Mouse (Mus musculus): ENCODE measurements around the gene A930009A15Rik. TPM values are rescaled to one million over a fixed set of nuclear protein-coding genes. Genes with fewer than 3 reads are reported as not detected.

Gene A930009A15Rik
- polyA plus RNA-seq, 1 experiment from 2014 or later, result not detected

DNA sequence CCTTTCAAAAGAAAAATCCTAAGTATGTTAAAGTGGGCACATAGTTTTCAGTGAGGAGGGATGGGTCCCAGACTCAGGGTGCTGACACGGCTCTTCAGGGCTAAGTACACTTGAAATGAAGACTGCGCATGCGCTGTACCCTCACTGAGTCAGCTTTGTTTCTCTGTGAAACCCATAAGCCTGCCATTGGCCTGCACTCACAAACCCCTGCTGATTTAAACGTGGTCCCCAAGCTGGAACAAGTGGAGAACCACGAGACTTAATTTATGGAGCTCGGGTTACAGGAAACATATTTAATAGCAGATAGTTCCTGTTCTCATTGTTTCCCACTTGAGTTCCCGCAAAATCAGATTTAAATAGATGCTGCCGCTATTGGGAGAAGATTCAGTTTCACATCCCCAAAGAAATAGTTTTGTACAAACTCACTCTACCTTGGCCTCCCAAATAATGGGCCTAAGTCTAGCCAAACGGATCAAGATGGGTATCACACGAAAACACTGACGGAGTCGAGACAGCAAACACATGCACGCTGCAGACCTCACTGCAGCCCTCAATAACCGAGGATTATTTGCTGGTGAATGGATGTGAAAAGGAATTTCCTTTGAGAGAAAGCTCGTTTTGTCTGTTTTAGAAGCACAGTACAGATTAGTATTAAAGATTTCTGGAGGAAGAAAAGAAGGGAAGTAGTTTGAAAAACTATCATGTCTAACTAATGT, 54.3 kb downstream of the A930009A15Rik start:
- 57% methylated on average over 15 of the region's 15 CpGs for WGBS
- Histone ChIP-seq H3K27me3 (ENCODE audit: insufficient read depth, low read length) (no peaks in the 10 kb centered on the region), H3K36me3 (ENCODE audit: insufficient read depth) (no peaks in the 10 kb centered on the region), H3K9ac (no peak overlapping the region), H3K27ac (ENCODE audit: low read depth) (no peak overlapping the region), H3K4me3 (ENCODE audit: low read depth, low read length) (no peak overlapping the region), H3K4me2 (no peak overlapping the region), H3K4me1 (ENCODE audit: insufficient read depth) (no peaks in the 10 kb centered on the region), H3K9me3 (ENCODE audit: low read depth, low read length) (no peaks in the 10 kb centered on the region)
- ATAC-seq (ENCODE audit: insufficient read depth) (peak; percentile 83; the same call in 1 of the 2 replicates), DNase-seq (peak; percentile 76)
- no peak for TF ChIP-seq CTCF (IDR thresholded peaks at IDR 0.05; ENCODE audit: low read depth)

- Histone ChIP-seq H3K4me2 (no peak overlapping the region), H3K27ac (ENCODE audit: low read depth) (no peak overlapping the region), H3K4me1 (ENCODE audit: insufficient read depth) (no peaks in the 10 kb centered on the region), H3K4me3 (ENCODE audit: low read depth, low read length) (no peak overlapping the region), H3K27me3 (ENCODE audit: insufficient read depth, low read length) (no peaks in the 10 kb centered on the region), H3K9ac (no peak overlapping the region), H3K9me3 (ENCODE audit: low read depth, low read length) (no peaks in the 10 kb centered on the region), H3K36me3 (ENCODE audit: insufficient read depth) (no peaks in the 10 kb centered on the region)
- WGBS, result 74% methylated on average over 2 of the region's 2 CpGs
- no peak for TF ChIP-seq CTCF (IDR thresholded peaks at IDR 0.05; ENCODE audit: low read depth)
- no peak for ATAC-seq (ENCODE audit: insufficient read depth)
- DNase-seq, result no peak
These were observed 55.2 kb downstream of the A930009A15Rik start for GRCm38 (mm10) chr10:115624957-115625356.

- 86% methylated on average over 6 of the region's 6 CpGs for WGBS
- Histone ChIP-seq H3K4me3 (ENCODE audit: low read depth, low read length) (no peak overlapping the region), H3K27me3 (ENCODE audit: insufficient read depth, low read length) (no peaks in the 10 kb centered on the region), H3K4me1 (ENCODE audit: insufficient read depth) (no peaks in the 10 kb centered on the region), H3K9me3 (ENCODE audit: low read depth, low read length) (no peaks in the 10 kb centered on the region), H3K27ac (ENCODE audit: low read depth) (no peak overlapping the region), H3K36me3 (ENCODE audit: insufficient read depth) (no peaks in the 10 kb centered on the region), H3K9ac (no peak overlapping the region), H3K4me2 (no peak overlapping the region)
- no peak for DNase-seq
- no peak for TF ChIP-seq CTCF (IDR thresholded peaks at IDR 0.05; ENCODE audit: low read depth)
- ATAC-seq (ENCODE audit: insufficient read depth), result no peak
These were observed 56.9 kb downstream of the A930009A15Rik start for GRCm38 (mm10) chr10:115626678-115627077.

Other genes starting within 250 kb of the A930009A15Rik start
- 28.5 and 30.1 TPM in 2 replicates for gene Tmem19, start 207.5 kb upstream of the A930009A15Rik start, polyA plus RNA-seq (2014; fragmentation: Nextera tagmentation; extraction: Ambion mirVana)
- gene Thap2, start 185.5 kb upstream of the A930009A15Rik start, polyA plus RNA-seq (2014; fragmentation: Nextera tagmentation; extraction: Ambion mirVana), result 17.3 and 19.0 TPM in 2 replicates
- 22.7 and 23.1 TPM in 2 replicates for gene Zfc3h1, start 185.0 kb upstream of the A930009A15Rik start, polyA plus RNA-seq (2014; fragmentation: Nextera tagmentation; extraction: Ambion mirVana)
- gene Lgr5, start 17.8 kb downstream of the A930009A15Rik start, polyA plus RNA-seq (2014; fragmentation: Nextera tagmentation; extraction: Ambion mirVana), result 2.4 and 3.5 TPM in 2 replicates
- 47.7 and 54.4 TPM in 2 replicates for gene Tspan8, start 246.8 kb downstream of the A930009A15Rik start, polyA plus RNA-seq (2014; fragmentation: Nextera tagmentation; extraction: Ambion mirVana)